28 mouse cellular contexts compared by ENCODE assay signal in the genomic region with DNA sequence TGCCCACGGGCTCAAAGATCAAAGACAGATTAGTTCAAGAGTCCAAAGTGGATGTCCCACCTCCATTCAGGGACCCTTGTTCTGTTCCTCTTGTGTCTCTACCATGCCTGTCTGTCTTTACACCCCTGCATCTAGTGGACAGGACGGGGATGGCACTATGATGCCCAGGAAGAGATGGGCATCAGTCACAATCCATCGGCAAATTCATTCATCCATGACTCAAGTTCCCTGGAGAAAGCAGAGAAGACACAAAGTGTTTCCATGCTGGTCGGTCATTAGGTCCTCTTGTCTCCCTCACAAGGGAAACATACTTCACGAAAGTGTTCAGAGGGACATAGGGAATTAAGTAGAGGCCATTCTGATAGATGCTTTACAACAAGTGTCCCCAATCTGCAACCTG.
"Had no signal": no experiment of that assay in that cellular context is flagged by ENCODE, and none has a peak within 500 bp of the region (broad histone marks: within the 10 kb centered on the region; RNA-seq: fewer than 3 reads in every experiment).

No protein-coding gene starts in this region.

- H3K27ac ChIP-seq: limb, embryonic 10.5 days; limb, embryonic 12.5 days; limb, embryonic 13.5 days; limb, embryonic 15.5 days; liver, embryonic 12.5 days; liver, embryonic 13.5 days; liver, embryonic 14.5 days; liver, embryonic 15.5 days; lung, embryonic 15.5 days; macrophage; midbrain, embryonic 10.5 days; midbrain, embryonic 12.5 days; midbrain, embryonic 13.5 days; midbrain, embryonic 15.5 days; neural tube, embryonic 12.5 days had no signal

- DNase-seq: left cerebral cortex, postnatal 4 days; liver; liver, embryonic 13.5 days; liver, postnatal 0 days; lung, adult 18-20 months; lung, adult 2 months; lung, embryonic 14.5 days; lung, postnatal 10 days; lung, postnatal 14 days; lung, postnatal 36 days; lung, postnatal 4 days; midbrain, embryonic 14.5 days had no signal

- H3K4me1 ChIP-seq: liver, embryonic 15.5 days had no signal

- H3K9me3 ChIP-seq: limb, embryonic 10.5 days; limb, embryonic 12.5 days; limb, embryonic 13.5 days; limb, embryonic 15.5 days; liver, embryonic 12.5 days; liver, embryonic 13.5 days; liver, embryonic 15.5 days; lung, embryonic 15.5 days; megakaryocyte, embryonic 14.5 days; midbrain, embryonic 10.5 days; midbrain, embryonic 12.5 days; midbrain, embryonic 13.5 days; midbrain, embryonic 15.5 days; neural tube, embryonic 12.5 days had no signal

- H3K27me3 ChIP-seq: midbrain, embryonic 12.5 days; midbrain, embryonic 15.5 days; neural tube, embryonic 12.5 days had no signal

- H3K36me3 ChIP-seq: limb, embryonic 10.5 days; limb, embryonic 12.5 days; limb, embryonic 13.5 days; limb, embryonic 15.5 days; liver, embryonic 12.5 days; liver, embryonic 13.5 days; liver, embryonic 15.5 days; lung, embryonic 15.5 days; midbrain, embryonic 10.5 days; midbrain, embryonic 12.5 days; midbrain, embryonic 13.5 days; neural tube, embryonic 12.5 days had no signal

- H3K4me3 ChIP-seq: limb, embryonic 10.5 days; limb, embryonic 12.5 days; limb, embryonic 13.5 days; limb, embryonic 15.5 days; liver, embryonic 12.5 days; liver, embryonic 13.5 days; liver, embryonic 15.5 days; lung, embryonic 15.5 days; megakaryocyte, embryonic 14.5 days; midbrain, embryonic 10.5 days; midbrain, embryonic 12.5 days; midbrain, embryonic 13.5 days; midbrain, embryonic 15.5 days; myocyte; neural tube, embryonic 12.5 days had no signal

- H3K9ac ChIP-seq: limb, embryonic 12.5 days; limb, embryonic 13.5 days; limb, embryonic 15.5 days; liver, embryonic 12.5 days; liver, embryonic 13.5 days; liver, embryonic 14.5 days; liver, embryonic 15.5 days; liver, postnatal 0 days; lung, embryonic 14.5 days; lung, embryonic 15.5 days; midbrain, embryonic 12.5 days; midbrain, embryonic 13.5 days; midbrain, embryonic 15.5 days; neural tube, embryonic 12.5 days had no signal
